Mouse (Mus musculus): ENCODE data around the gene Card19. TPM values are rescaled to one million over a fixed set of nuclear protein-coding genes. Genes with fewer than 3 reads are reported as not detected.

The Card19 gene
- total RNA-seq, 1 experiment: 16.9 TPM

DNA sequence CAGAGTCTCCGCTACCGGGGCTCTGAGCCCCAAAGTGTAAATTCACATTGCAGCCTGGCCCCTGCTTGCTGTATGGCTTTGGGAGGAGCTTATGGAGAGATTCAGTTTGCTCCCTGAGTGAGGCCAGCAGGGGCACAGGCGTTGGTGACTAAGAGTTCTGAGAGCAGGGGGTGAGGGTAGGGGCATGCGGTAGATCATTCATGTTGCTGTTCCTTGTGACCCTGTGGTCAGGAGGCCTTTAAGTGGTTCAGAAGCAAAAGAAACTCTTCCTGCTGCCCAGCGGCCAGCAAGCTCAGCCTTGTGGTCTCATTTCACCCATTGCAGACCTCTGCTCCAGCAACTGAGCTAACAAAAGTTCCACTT, 24.2 kb downstream of the Card19 start:
- TF ChIP-seq MAFK (IDR thresholded peaks at IDR 0.05; ENCODE audit: insufficient read depth, low read depth, low read length) (no peak), ZC3H11A (IDR thresholded peaks at IDR 0.05; ENCODE audit: borderline replicate concordance, low read depth, low read length) (no peak), HCFC1 (IDR thresholded peaks at IDR 0.05; ENCODE audit: borderline replicate concordance, insufficient read depth, low read length) (no peak), ZNF384 (IDR thresholded peaks at IDR 0.05; ENCODE audit: low read depth, low read length) (no peak), CHD2 (IDR thresholded peaks at IDR 0.05; ENCODE audit: low read depth, low read length) (no peak)
- Histone ChIP-seq H3K4me3 (ENCODE audit: insufficient read depth in 1 of 2, low read depth in 1 of 2, low read length in 2 of 2, poor library complexity in 1 of 2, severe bottlenecking in 1 of 2) (no peak overlapping the region), H3K4me1 (ENCODE audit: control insufficient read depth in 2 of 2, insufficient read depth in 2 of 2, low read length in 2 of 2, poor library complexity in 1 of 2) (peaks cover 2 to 3% of the 10 kb centered on the region in 2 experiments; a peak in 2 of 4 replicates), H3K9ac (ENCODE audit: insufficient read depth, low read depth, low read length, poor library complexity, severe bottlenecking) (no peak overlapping the region), H3K36me3 (ENCODE audit: control insufficient read depth, insufficient read depth, low read length, poor library complexity, severe bottlenecking) (peaks cover 4% of the 10 kb centered on the region; the same call in 1 of the 2 replicates), H3K9me3 (ENCODE audit: control insufficient read depth, insufficient read depth, low read depth, low read length) (no peaks in the 10 kb centered on the region), H3K27ac (ENCODE audit: insufficient read depth, low read depth, low read length, poor library complexity, severe bottlenecking) (no peak overlapping the region)
- no peak for DNase-seq (ENCODE audit: low read depth, low spot score)
- in situ Hi-C loops (cut with MboI; ENCODE audit: low sequenced_read_pairs in 2 of 2, unreplicated experiment in 2 of 2): no loop called here

DNA sequence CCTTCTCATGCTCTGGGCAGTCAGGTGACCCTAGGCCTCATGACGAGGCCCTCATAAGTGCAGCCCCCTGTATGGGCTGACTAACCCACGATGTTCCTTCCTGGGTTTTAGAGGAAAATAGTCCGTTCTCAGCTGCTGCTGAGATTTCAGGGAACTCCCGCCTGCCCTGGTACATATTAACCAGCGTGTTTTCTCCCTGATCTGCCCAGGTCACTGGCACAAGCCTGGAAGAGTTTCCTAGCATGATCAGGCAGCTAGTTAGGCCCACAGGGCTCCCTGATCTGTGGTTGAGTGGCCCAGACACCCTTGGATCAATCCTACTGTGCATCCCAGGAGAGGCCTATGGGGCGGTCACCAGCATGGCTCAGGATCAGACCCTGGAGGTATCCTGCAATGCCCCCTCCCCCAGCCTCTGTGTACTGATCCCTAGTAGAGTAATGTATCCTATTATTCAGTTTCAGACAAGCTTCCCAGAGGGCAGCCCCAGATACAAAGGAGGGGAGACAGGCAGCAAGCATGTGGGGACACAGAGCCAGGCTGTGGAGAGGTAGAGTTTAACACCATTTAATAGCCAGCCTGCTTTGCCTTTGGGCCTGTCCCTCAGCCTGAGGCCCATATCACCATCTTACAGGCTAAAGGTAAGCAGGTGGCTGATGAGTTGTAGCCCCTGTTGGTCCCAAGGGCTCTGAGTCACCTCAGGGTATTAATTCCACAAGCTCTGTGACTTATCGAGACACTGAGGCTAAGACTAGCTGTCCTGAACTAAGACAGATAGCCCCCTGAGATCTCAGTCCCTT, 24.8 kb downstream of the Card19 start:
- no peak overlapping the region for H3K9ac ChIP-seq (ENCODE audit: insufficient read depth, low read depth, low read length, poor library complexity, severe bottlenecking)
- H3K27ac ChIP-seq (ENCODE audit: insufficient read depth, low read depth, low read length, poor library complexity, severe bottlenecking): no peak overlapping the region
- TF ChIP-seq ZC3H11A (IDR thresholded peaks at IDR 0.05; ENCODE audit: borderline replicate concordance, low read depth, low read length) (no peak), ZNF384 (IDR thresholded peaks at IDR 0.05; ENCODE audit: low read depth, low read length) (no peak)
- H3K36me3 ChIP-seq (ENCODE audit: control insufficient read depth, insufficient read depth, low read length, poor library complexity, severe bottlenecking): peaks cover 4% of the 10 kb centered on the region; the same call in 1 of the 2 replicates
- peaks cover 2 to 6% of the 10 kb centered on the region in 2 experiments; a peak in 2 of 4 replicates for H3K4me1 ChIP-seq (ENCODE audit: control insufficient read depth in 2 of 2, insufficient read depth in 2 of 2, low read length in 2 of 2, poor library complexity in 1 of 2)
- H3K9me3 ChIP-seq (ENCODE audit: control insufficient read depth, insufficient read depth, low read depth, low read length): no peaks in the 10 kb centered on the region
- no peak for DNase-seq (ENCODE audit: low read depth, low spot score)
- H3K4me3 ChIP-seq (ENCODE audit: insufficient read depth in 1 of 2, low read depth in 1 of 2, low read length in 2 of 2, poor library complexity in 1 of 2, severe bottlenecking in 1 of 2): no peak overlapping the region
- in situ Hi-C loops (cut with MboI; ENCODE audit: low sequenced_read_pairs in 2 of 2, unreplicated experiment in 2 of 2): no loop called here

DNA sequence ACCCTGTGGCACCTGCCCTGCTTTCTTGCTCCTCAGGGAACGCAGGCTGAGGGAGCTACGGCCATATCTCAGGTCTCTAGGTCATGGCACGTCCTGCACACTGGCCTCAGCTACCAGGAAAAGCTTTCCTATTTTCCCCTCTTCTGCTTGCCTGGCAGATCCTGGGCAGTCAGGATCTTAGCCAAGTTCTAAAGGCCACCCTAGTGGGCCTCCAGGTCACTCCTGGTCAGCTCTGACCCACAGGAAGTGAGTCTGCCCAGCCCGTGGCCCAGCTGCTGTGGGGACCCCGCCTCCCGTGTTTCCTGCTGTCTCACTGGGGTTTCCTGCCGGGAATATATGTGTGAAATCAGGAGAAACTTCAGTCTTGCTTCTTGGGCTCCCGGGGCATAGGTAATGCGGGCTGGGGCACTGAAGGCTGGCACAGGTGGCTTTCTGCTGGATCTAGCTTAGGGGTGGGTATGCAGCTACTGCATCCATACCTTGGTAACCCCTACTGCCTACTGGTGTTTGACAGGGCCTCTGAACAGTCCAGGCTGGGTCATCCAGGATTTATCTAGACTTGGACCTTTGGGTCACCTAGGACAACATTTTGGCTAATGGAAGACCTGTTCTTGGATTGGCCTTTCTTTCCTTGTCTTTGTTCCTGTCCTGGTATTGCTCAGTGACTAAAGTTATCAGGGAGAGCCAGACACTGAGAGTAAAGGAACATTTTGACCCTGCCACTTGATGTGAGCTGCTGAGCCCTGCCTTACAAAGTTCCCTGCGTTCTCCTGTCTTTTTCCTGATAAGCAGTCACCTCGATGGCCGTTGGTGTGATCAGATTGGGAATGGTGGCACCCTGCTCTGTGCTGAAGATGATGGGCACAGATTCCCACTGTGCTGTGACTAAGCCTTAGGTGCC, 25.6 kb downstream of the Card19 start:
- Histone ChIP-seq H3K36me3 (ENCODE audit: control insufficient read depth, insufficient read depth, low read length, poor library complexity, severe bottlenecking) (peaks cover 2% of the 10 kb centered on the region; the same call in 1 of the 2 replicates), H3K27ac (ENCODE audit: insufficient read depth, low read depth, low read length, poor library complexity, severe bottlenecking) (no peak overlapping the region), H3K4me3 (ENCODE audit: insufficient read depth in 1 of 2, low read depth in 1 of 2, low read length in 2 of 2, poor library complexity in 1 of 2, severe bottlenecking in 1 of 2) (no peak overlapping the region), H3K9ac (ENCODE audit: insufficient read depth, low read depth, low read length, poor library complexity, severe bottlenecking) (no peak overlapping the region), H3K9me3 (ENCODE audit: control insufficient read depth, insufficient read depth, low read depth, low read length) (no peaks in the 10 kb centered on the region), H3K4me1 (ENCODE audit: control insufficient read depth in 2 of 2, insufficient read depth in 2 of 2, low read length in 2 of 2, poor library complexity in 1 of 2) (peaks cover 2 to 6% of the 10 kb centered on the region in 2 experiments; a peak in 2 of 4 replicates)
- TF ChIP-seq ZNF384 (IDR thresholded peaks at IDR 0.05; ENCODE audit: low read depth, low read length) (no peak), ZC3H11A (IDR thresholded peaks at IDR 0.05; ENCODE audit: borderline replicate concordance, low read depth, low read length) (no peak), CHD2 (IDR thresholded peaks at IDR 0.05; ENCODE audit: low read depth, low read length) (no peak), HCFC1 (IDR thresholded peaks at IDR 0.05; ENCODE audit: borderline replicate concordance, insufficient read depth, low read length) (no peak)
- DNase-seq (ENCODE audit: low read depth, low spot score): no peak
- in situ Hi-C loops (cut with MboI; ENCODE audit: low sequenced_read_pairs in 2 of 2, unreplicated experiment in 2 of 2): no loop called here

DNA sequence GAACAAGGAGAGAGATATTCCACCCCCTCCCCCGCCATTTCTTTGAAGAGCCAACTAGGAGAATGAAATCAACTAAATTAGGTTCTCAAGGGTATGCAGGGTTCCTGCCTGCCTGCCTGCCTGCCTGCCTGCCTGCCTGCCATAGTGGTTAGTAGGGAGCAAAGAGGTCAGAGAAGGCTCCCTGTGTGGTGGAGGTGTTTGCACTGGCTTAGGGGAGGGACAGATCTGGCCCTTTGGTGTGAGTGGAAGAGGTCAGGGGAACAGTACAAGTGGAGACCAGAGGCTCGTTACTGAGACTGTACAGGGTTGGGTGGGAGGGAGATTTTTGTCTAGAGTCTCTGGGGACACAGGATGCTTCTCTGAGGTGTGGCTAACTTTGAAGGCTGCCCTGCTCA, 26.9 kb downstream of the Card19 start:
- Histone ChIP-seq H3K9me3 (ENCODE audit: control insufficient read depth, insufficient read depth, low read depth, low read length) (no peaks in the 10 kb centered on the region), H3K4me3 (ENCODE audit: insufficient read depth in 1 of 2, low read depth in 1 of 2, low read length in 2 of 2, poor library complexity in 1 of 2, severe bottlenecking in 1 of 2) (no peak overlapping the region), H3K9ac (ENCODE audit: insufficient read depth, low read depth, low read length, poor library complexity, severe bottlenecking) (no peak overlapping the region), H3K27ac (ENCODE audit: insufficient read depth, low read depth, low read length, poor library complexity, severe bottlenecking) (no peak overlapping the region), H3K36me3 (ENCODE audit: control insufficient read depth, insufficient read depth, low read length, poor library complexity, severe bottlenecking) (no peaks in the 10 kb centered on the region), H3K4me1 (ENCODE audit: control insufficient read depth in 2 of 2, insufficient read depth in 2 of 2, low read length in 2 of 2, poor library complexity in 1 of 2) (peaks cover 2 to 6% of the 10 kb centered on the region in 2 experiments; a peak in 2 of 4 replicates)
- in situ Hi-C loops (cut with MboI; ENCODE audit: low sequenced_read_pairs in 2 of 2, unreplicated experiment in 2 of 2): no loop called here
- no peak for DNase-seq (ENCODE audit: low read depth, low spot score)
- TF ChIP-seq ZNF384 (IDR thresholded peaks at IDR 0.05; ENCODE audit: low read depth, low read length) (no peak), ZC3H11A (IDR thresholded peaks at IDR 0.05; ENCODE audit: borderline replicate concordance, low read depth, low read length) (no peak), HCFC1 (IDR thresholded peaks at IDR 0.05; ENCODE audit: borderline replicate concordance, insufficient read depth, low read length) (no peak), MAFK (IDR thresholded peaks at IDR 0.05; ENCODE audit: insufficient read depth, low read depth, low read length) (no peak), CHD2 (IDR thresholded peaks at IDR 0.05; ENCODE audit: low read depth, low read length) (no peak)

Measured in ES-E14 (cell line).